Mouse (Mus musculus) kidney, embryonic 16.5 days (tissue): Measurements from ENCODE around the gene Tmcc3. TPM values are rescaled to one million over a fixed set of nuclear protein-coding genes. Genes with fewer than 3 reads are reported as not detected.
"Not testable (repeated sequence)": the region's sequence is repeated elsewhere in the genome, so short reads cannot be mapped to it uniquely, and the experiment has no call there.

Experiments used
- ATAC-seq: fragments of 200-750 bp; cut with Nextera tagmentation; 2 replicates; pipeline ENCODE4 v1.8.0; 2017; ENCODE audit warnings: moderate TSS enrichment; ENCODE audit not compliant: low FRiP score, low TSS enrichment
- H3K27ac ChIP-seq: fragments of 300-500 bp; sonication (generic); 2 replicates; pipeline ENCODE4 v1.5.1; 2014; ENCODE audit warnings: low read length
- H3K27me3 ChIP-seq: fragments of 300-500 bp; sonication (generic); 2 replicates; pipeline ENCODE4 v1.6.1; 2014; ENCODE audit warnings: low read length, control low read depth, mixed read lengths; ENCODE audit not compliant: insufficient read depth
- H3K36me3 ChIP-seq: fragments of 300-500 bp; sonication (generic); 2 replicates; pipeline ENCODE4 v1.6.1; 2014; ENCODE audit warnings: low read length, control low read depth, mixed read lengths; ENCODE audit not compliant: insufficient read depth
- H3K4me1 ChIP-seq: fragments of 300-500 bp; sonication (generic); 2 replicates; pipeline ENCODE4 v1.6.1; 2014; ENCODE audit warnings: low read length, control low read depth, mixed read lengths; ENCODE audit not compliant: insufficient read depth
- H3K4me2 ChIP-seq: fragments of 300-500 bp; sonication (generic); replicated peaks from 2 replicates; pipeline ENCODE4 v1.6.1; 2014; ENCODE audit warnings: low read depth, low read length
- H3K4me3 ChIP-seq: fragments of 300-500 bp; sonication (generic); 2 replicates; pipeline ENCODE4 v1.5.1; 2014; ENCODE audit warnings: mild to moderate bottlenecking, low read length
- H3K9ac ChIP-seq: fragments of 300-500 bp; sonication (generic); replicated peaks from 2 replicates; pipeline ENCODE4 v1.6.1; 2014; ENCODE audit warnings: low read length
- H3K9me3 ChIP-seq: fragments of 300-500 bp; sonication (generic); 2 replicates; pipeline ENCODE4 v1.6.1; 2016; ENCODE audit warnings: low read length, control low read depth
- WGBS: fragments of 180-500 bp; shearing (Covaris S2); extraction: QIAGEN DNeasy Blood & Tissue Kit; methylation state at CpG from one replicate; pipeline ENCODE4 v1.1.7; 2014; 5-methylcytosine and 5-hydroxymethylcytosine counted together
- polyA plus RNA-seq: library from polyadenylated mRNA; unstranded; fragments of >200 nt; fragmentation: Nextera tagmentation; extraction: Ambion mirVana; gene quantifications from 2 replicates; pipeline ENCODE4 v1.2.1, GENCODE M21; 2015

Gene Tmcc3
- polyA plus RNA-seq, 1 experiment from 2014 or later = 8.0 TPM

GRCm38 (mm10) chr10:94595705-94596104, 284.0 kb downstream of the Tmcc3 start:
- H3K4me3 ChIP-seq = no peak overlapping the region
- no peaks in the 10 kb centered on the region for H3K27me3 ChIP-seq
- H3K4me1 ChIP-seq = no peaks in the 10 kb centered on the region
- no peak overlapping the region for H3K4me2 ChIP-seq
- ATAC-seq = no peak
- H3K9me3 ChIP-seq = no peaks in the 10 kb centered on the region
- WGBS = 75% methylated on average over 9 of the region's 9 CpGs
- no peak overlapping the region for H3K27ac ChIP-seq
- no peaks in the 10 kb centered on the region for H3K36me3 ChIP-seq
- no peak overlapping the region for H3K9ac ChIP-seq

GRCm38 (mm10) chr10:94599846-94600245, 288.1 kb downstream of the Tmcc3 start:
- H3K9me3 ChIP-seq, H3K4me1 ChIP-seq, H3K36me3 ChIP-seq, H3K27ac ChIP-seq, H3K4me2 ChIP-seq, H3K4me3 ChIP-seq, H3K9ac ChIP-seq, H3K27me3 ChIP-seq, ATAC-seq: not testable (repeated sequence)
- WGBS = 76% methylated on average over 2 of the region's 2 CpGs

GRCm38 (mm10) chr10:94601034-94601433, 289.3 kb downstream of the Tmcc3 start:
- 83% methylated on average over 6 of the region's 6 CpGs for WGBS
- no peak overlapping the region for H3K4me3 ChIP-seq

GRCm38 (mm10) chr10:94605491-94605890, 293.7 kb downstream of the Tmcc3 start:
- H3K4me3 ChIP-seq = no peak overlapping the region
- ATAC-seq = no peak
- 89% methylated on average over 4 of the region's 4 CpGs for WGBS
- H3K27ac ChIP-seq = no peak overlapping the region
- H3K36me3 ChIP-seq = no peaks in the 10 kb centered on the region
- H3K4me2 ChIP-seq = no peak overlapping the region
- no peaks in the 10 kb centered on the region for H3K4me1 ChIP-seq
- peaks cover 7% of the 10 kb centered on the region; the same call in 1 of the 2 replicates for H3K9me3 ChIP-seq
- no peak overlapping the region for H3K9ac ChIP-seq
- H3K27me3 ChIP-seq = no peaks in the 10 kb centered on the region

More at GRCm38 (mm10) chr10:94601034-94601433, 289.3 kb downstream of the Tmcc3 start:
- H3K9me3 ChIP-seq = peaks cover 7% of the 10 kb centered on the region; the same call in 1 of the 2 replicates
- no peak for ATAC-seq
- H3K36me3 ChIP-seq = no peaks in the 10 kb centered on the region
- no peaks in the 10 kb centered on the region for H3K27me3 ChIP-seq
- no peaks in the 10 kb centered on the region for H3K4me1 ChIP-seq
- no peak overlapping the region for H3K27ac ChIP-seq
- no peak overlapping the region for H3K9ac ChIP-seq
- no peak overlapping the region for H3K4me2 ChIP-seq

GRCm38 (mm10) chr10:94609309-94609777, 297.6 kb downstream of the Tmcc3 start:
- 56% methylated on average over 5 of the region's 5 CpGs for WGBS
- ATAC-seq = peak; percentile 83

GRCm38 (mm10) chr10:94611228-94611968, 299.6 kb downstream of the Tmcc3 start:
- Histone ChIP-seq H3K27me3 (no peaks in the 10 kb centered on the region), H3K9me3 (no peaks in the 10 kb centered on the region), H3K4me1 (no peaks in the 10 kb centered on the region), H3K27ac (no peak overlapping the region), H3K36me3 (no peaks in the 10 kb centered on the region), H3K9ac (no peak overlapping the region), H3K4me2 (no peak overlapping the region), H3K4me3 (no peak overlapping the region)
- no peak for ATAC-seq
- WGBS = 86% methylated on average over 13 of the region's 13 CpGs

More at GRCm38 (mm10) chr10:94609309-94609777, 297.6 kb downstream of the Tmcc3 start:
- Histone ChIP-seq H3K27ac (no peak overlapping the region), H3K9me3 (no peaks in the 10 kb centered on the region), H3K4me3 (no peak overlapping the region), H3K9ac (no peak overlapping the region), H3K27me3 (no peaks in the 10 kb centered on the region), H3K36me3 (no peaks in the 10 kb centered on the region), H3K4me1 (no peaks in the 10 kb centered on the region), H3K4me2 (no peak overlapping the region)

- ATAC-seq = no peak
- H3K9me3 ChIP-seq = no peaks in the 10 kb centered on the region
These were observed 300.3 kb downstream of the Tmcc3 start for GRCm38 (mm10) chr10:94611969-94612440.

GRCm38 (mm10) chr10:94619586-94619985, 307.8 kb downstream of the Tmcc3 start:
- Histone ChIP-seq H3K36me3 (no peaks in the 10 kb centered on the region), H3K9me3 (no peaks in the 10 kb centered on the region), H3K27ac (no peak overlapping the region), H3K4me3 (no peak overlapping the region), H3K9ac (no peak overlapping the region), H3K4me1 (peaks cover 13% of the 10 kb centered on the region), H3K27me3 (peaks cover 24% of the 10 kb centered on the region), H3K4me2 (no peak overlapping the region)
- WGBS = 91% methylated on average over 5 of the region's 5 CpGs
- ATAC-seq = no peak

More at GRCm38 (mm10) chr10:94611969-94612440, 300.3 kb downstream of the Tmcc3 start:
- no peak overlapping the region for H3K9ac ChIP-seq
- no peak overlapping the region for H3K4me2 ChIP-seq
- H3K4me1 ChIP-seq = no peaks in the 10 kb centered on the region
- 85% methylated on average over 4 of the region's 4 CpGs for WGBS
- no peaks in the 10 kb centered on the region for H3K27me3 ChIP-seq
- H3K4me3 ChIP-seq = no peak overlapping the region
- H3K36me3 ChIP-seq = no peaks in the 10 kb centered on the region
- H3K27ac ChIP-seq = no peak overlapping the region

- WGBS = 72% methylated on average over 6 of the region's 6 CpGs
- no peak for ATAC-seq
These were observed 308.8 kb downstream of the Tmcc3 start for GRCm38 (mm10) chr10:94620561-94620960.

More at GRCm38 (mm10) chr10:94620561-94620960, 308.8 kb downstream of the Tmcc3 start:
- H3K4me2 ChIP-seq = no peak overlapping the region
- no peaks in the 10 kb centered on the region for H3K9me3 ChIP-seq
- no peaks in the 10 kb centered on the region for H3K36me3 ChIP-seq
- no peak overlapping the region for H3K4me3 ChIP-seq
- no peak overlapping the region for H3K27ac ChIP-seq
- H3K9ac ChIP-seq = no peak overlapping the region
- H3K27me3 ChIP-seq = peaks cover 24% of the 10 kb centered on the region
- H3K4me1 ChIP-seq = peaks cover 13% of the 10 kb centered on the region
